Mouse (Mus musculus): ENCODE results near the gene Repin1.

Repin1 gene

GRCm38 (mm10) chr6:48593158-48594042 lies at the start of gene Repin1, which contains the start of gene Gm44965:
Gene Repin1 (plus strand): TSS chr6:48593883.
Gene Gm44965 (plus strand): TSS chr6:48593941.
- peak; percentile 92 to 93 for DNase-seq (ENCODE audit: low spot score in 2 of 2)

- DNase-seq (ENCODE audit: low spot score in 2 of 2): no peak
Observed at GRCm38 (mm10) chr6:48545251-48545650, 48.4 kb upstream of the Repin1 start.

GRCm38 (mm10) chr6:48546271-48546670 lies 47.4 kb upstream of the Repin1 start:
- DNase-seq (ENCODE audit: low spot score in 2 of 2): peak in 1 of 2 experiments; percentile 31

- no peak for DNase-seq (ENCODE audit: low spot score in 2 of 2)
Observed at GRCm38 (mm10) chr6:48546858-48547257, 46.8 kb upstream of the Repin1 start.

- no peak for DNase-seq (ENCODE audit: low spot score in 2 of 2)
Observed at GRCm38 (mm10) chr6:48548314-48548713, 45.4 kb upstream of the Repin1 start.

- DNase-seq (ENCODE audit: low spot score in 2 of 2): no peak
Observed at GRCm38 (mm10) chr6:48552918-48553317, 40.8 kb upstream of the Repin1 start.

GRCm38 (mm10) chr6:48553819-48554218 lies 39.9 kb upstream of the Repin1 start:
- DNase-seq (ENCODE audit: low spot score in 2 of 2): no peak

- peak; percentile 98 to 99 for DNase-seq (ENCODE audit: low spot score in 2 of 2)
Observed at GRCm38 (mm10) chr6:48554280-48555103, 39.2 kb upstream of the Repin1 start, which contains the start of gene Lrrc61. Gene Lrrc61 (plus strand): TSS chr6:48554796.

- DNase-seq (ENCODE audit: low spot score in 2 of 2): peak; percentile 47 to 76
Observed at GRCm38 (mm10) chr6:48555104-48555890, 38.4 kb upstream of the Repin1 start.

- DNase-seq (ENCODE audit: low spot score in 2 of 2): no peak
Observed at GRCm38 (mm10) chr6:48555956-48556355, 37.7 kb upstream of the Repin1 start.

GRCm38 (mm10) chr6:48565693-48566310 lies 27.9 kb upstream of the Repin1 start:
- no peak for DNase-seq (ENCODE audit: low spot score in 2 of 2)

- DNase-seq (ENCODE audit: low spot score in 2 of 2): no peak
Observed at GRCm38 (mm10) chr6:48566312-48566711, 27.4 kb upstream of the Repin1 start.

- no peak for DNase-seq (ENCODE audit: low spot score in 2 of 2)
Observed at GRCm38 (mm10) chr6:48568036-48568984, 25.4 kb upstream of the Repin1 start.

- DNase-seq (ENCODE audit: low spot score in 2 of 2): no peak
Observed at GRCm38 (mm10) chr6:48569065-48569807, 24.4 kb upstream of the Repin1 start.

- no peak for DNase-seq (ENCODE audit: low spot score in 2 of 2)
Observed at GRCm38 (mm10) chr6:48572014-48572413, 21.7 kb upstream of the Repin1 start.

GRCm38 (mm10) chr6:48572572-48573061 lies 21.1 kb upstream of the Repin1 start, which contains the start of gene Rarres2:
Gene Rarres2 (minus strand): TSS chr6:48572789.
- DNase-seq (ENCODE audit: low spot score in 2 of 2): no peak

GRCm38 (mm10) chr6:48573280-48573679 lies 20.4 kb upstream of the Repin1 start:
- no peak for DNase-seq (ENCODE audit: low spot score in 2 of 2)

- DNase-seq (ENCODE audit: low spot score in 2 of 2): no peak
Observed at GRCm38 (mm10) chr6:48573981-48574380, 19.7 kb upstream of the Repin1 start.

GRCm38 (mm10) chr6:48578736-48579135 lies 14.9 kb upstream of the Repin1 start:
- no peak for DNase-seq (ENCODE audit: low spot score in 2 of 2)
